Mouse (Mus musculus) bone marrow macrophage, adult 2 months (primary cell): ENCODE results near the gene Pard3.

Source experiments
- CTCF ChIP-seq: IDR thresholded peaks from 2 replicates; pipeline ENCODE4 v1.5.1; 2012; ENCODE audit warnings: low read depth, mild to moderate bottlenecking, low read length, moderate library complexity
- POLR2A ChIP-seq: IDR thresholded peaks from 2 replicates; pipeline ENCODE4 v1.6.1; 2012; ENCODE audit warnings: mild to moderate bottlenecking, low read depth, low read length, borderline replicate concordance

DNA sequence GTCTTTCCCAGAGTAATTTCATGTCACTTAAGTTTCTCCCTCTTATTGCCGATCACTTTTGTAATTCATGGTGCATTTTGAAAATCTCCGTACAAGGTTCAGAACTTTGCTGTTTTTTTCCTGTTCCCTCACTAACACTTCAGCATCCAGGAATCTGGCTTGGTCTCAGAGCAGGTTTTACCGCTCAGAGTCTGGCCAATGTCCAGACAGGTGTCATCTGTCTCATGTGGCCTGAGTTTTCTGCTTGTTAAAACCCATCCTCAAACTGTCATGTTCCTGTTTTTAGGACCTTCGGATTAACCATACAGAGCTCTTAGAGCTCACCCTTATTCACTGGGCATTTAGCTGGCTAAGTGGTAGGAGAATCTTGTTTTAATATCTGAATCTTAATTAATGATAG lies 146.9 kb downstream of the Pard3 start:
- no peak for TF ChIP-seq POLR2A
- TF ChIP-seq CTCF = no peak
